Mouse (Mus musculus) lung, postnatal 14 days (tissue): ENCODE data around the gene Phldb1.

Experiments
- DNase-seq: peaks from one replicate; pipeline ENCODE4 v3.0.0; 2021

Gene Phldb1

DNA sequence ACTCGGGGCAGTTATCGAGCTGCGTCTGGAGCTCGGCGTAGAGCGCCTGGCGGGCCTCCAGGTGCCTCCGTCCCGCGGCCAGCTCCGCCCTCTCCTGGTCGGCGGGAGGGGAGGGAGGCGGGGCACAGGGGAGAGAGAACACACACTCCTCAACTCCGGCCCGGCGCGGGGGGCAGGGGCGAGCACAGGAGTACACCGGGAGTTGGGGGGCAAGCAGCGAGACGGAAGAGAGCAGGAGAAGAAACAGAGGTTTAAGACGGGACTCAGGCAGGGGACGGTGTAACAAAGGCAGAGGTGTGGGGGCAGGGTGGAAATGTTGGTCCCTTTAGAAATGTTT lies 26.6 kb downstream of the Phldb1 start:
- DNase-seq, result peak; percentile 84

DNA sequence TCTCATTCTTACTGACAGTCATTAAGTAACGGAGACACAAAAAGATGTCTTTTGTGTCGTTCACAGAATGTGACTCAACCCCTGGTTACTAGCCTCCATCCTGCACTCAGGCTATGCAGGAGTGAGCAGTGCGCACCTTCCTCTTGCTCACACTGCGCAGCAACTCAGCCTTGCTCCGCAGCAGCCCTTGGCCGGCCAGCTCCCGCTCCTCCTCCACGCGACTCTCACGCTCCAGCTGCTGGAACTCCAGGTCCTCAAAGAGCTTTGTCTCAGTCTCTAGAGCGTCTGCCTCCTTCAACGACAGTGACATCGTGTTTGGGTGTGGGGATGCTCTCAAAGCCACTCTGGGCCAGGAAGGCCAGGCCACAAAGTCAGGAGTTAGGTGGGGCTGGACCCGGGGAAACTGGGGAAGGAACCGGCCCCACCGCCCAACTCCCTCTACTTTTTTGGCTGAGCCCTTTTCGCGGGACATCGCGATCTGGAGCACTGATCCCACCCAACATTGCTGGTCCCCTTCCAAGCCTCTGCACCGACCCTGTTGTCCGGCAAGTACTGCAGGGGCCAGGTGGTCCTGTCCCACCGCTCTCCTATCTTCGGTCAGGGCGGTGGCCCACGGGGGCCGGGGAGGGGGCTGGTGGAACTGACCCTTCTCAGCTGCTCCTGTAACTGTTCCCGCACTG lies 27.1 kb downstream of the Phldb1 start:
- no peak for DNase-seq

DNA sequence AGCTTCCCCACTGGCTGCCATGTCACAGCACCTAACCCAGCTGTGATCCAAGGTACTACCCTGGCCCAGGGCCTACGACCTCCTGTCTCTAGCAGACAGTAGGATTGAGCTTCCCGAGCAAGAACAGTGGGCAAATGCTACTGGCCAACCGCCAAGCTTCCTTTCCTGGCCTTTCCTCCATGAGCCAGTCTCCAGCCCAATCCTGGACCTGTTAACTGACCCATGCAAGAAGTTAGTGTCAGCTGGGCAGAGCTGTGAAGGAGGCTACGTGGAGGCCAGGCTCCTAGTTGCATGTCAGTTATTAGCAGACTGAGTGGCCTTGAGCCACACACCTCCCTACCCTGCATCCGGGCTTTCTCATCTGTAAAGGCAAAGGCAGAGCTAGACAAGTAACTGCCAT lies 35.3 kb downstream of the Phldb1 start:
- DNase-seq, result no peak

DNA sequence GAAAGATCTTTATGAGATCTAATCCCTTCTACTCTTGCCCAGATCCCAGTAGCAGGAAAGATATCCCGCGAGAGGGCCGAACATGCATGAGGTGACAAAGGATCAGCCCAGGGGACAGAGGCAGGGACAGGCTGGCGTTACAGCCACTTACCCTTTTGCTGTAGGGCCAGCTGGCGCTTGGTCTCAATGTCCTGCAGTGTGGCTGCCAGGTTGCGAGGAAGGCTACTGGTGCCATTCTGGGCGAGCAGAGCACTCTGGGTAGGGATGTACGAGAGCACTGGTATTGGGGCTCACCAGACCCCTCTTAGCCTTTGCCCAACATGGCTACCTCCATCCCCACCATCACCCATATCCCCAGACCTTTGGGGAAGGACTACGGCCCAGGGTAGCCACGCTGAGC lies 35.8 kb downstream of the Phldb1 start:
- no peak for DNase-seq

DNA sequence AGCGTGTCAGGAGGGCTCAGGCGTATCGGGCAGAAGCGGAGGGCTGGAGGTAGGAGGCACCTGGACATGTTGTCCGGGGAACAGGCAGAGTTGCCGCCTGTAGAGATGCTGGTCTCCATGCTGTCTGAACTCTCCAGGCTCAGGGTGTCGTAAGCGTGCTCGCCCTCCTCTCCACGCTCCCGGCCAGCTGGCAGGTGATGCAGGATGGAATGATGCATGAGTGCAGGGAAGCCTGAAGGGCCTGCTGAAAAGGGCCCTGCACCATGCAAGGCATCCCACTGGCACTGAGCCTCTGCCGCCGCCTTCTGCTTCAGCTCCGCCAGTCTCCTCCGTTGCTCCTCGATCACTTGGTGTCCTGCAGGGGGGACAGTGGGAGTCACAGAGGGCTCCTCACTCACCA lies 37.1 kb downstream of the Phldb1 start:
- no peak for DNase-seq

DNA sequence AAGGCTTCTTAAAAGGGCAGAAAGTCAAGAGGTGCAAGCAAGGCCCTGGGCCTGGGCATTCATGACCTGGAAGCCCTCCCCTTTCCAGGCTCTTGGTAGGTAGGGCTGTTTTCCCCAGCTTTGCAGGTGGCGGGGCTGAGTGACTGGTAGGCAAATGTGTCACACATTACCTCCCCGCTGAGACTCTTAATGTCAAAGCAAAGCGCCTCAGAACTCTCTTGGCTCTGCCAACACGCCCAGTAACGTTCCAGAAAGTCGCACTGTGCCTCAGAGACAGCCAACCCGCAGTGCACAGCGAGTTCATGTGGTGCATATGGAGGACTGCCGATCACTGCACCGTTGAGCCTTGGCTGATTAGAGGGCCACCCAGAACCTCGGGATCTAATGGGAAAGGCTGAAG lies 41.9 kb downstream of the Phldb1 start:
- no peak for DNase-seq

DNA sequence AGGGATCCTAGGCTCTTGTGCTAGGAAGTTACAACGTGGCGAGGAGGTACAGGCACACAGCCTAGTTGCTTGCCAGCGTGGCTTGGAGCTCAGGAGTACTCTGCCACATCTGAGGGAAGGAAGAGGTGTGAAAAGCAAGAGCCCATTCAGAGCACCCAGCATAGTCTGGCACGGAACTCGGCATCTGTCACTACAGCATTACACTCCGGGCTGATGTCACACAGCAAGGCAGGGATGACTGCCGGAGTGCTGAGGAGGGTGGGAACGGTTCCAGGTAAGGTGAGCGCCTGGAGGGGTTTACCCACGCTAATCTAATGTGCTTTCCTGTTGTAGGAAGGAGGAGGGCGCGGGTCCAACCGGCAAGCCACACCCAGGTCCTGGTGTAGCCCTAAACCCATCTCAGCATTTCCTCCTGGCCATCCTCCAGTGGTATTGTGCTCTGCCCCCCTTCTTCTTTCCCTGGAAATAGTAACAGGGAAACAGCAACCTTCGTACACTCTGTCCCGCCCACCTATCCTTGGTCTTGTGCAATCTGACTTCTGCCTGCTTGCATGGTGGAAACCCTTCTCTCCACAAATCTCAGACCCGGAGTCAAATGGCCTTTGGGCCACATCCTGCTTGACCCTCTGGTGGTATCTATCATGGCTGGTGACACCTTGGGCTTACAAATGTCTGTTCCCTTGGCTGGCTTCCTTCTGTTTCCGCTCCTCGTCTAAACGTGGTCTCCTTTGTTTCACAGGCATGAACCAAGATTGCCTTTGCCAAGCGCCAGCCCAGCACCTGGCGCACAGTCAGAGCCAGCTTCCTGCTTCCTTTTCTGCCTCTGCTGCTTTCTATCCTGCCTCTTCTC lies 43.1 kb downstream of the Phldb1 start:
- peak; percentile 74 for DNase-seq

DNA sequence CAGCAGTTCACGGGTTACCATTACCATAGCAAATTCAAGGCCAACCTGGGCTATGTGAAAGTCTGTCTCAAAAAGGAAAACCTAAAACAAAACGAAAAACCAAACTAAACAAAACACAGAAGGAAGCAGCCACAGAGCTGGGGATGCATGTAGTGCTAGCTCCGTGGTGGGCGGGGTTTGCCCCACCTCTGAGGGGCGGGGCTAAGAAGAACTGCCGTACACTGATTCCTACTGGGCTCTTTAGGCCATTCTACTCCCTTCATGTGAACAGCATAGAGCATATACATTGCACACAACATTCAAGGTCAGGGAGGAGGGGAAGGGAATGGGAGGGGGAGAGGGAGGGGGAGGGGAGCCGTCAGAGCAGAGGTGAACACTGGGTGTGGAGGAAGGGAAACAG lies 44.4 kb downstream of the Phldb1 start:
- no peak for DNase-seq

DNA sequence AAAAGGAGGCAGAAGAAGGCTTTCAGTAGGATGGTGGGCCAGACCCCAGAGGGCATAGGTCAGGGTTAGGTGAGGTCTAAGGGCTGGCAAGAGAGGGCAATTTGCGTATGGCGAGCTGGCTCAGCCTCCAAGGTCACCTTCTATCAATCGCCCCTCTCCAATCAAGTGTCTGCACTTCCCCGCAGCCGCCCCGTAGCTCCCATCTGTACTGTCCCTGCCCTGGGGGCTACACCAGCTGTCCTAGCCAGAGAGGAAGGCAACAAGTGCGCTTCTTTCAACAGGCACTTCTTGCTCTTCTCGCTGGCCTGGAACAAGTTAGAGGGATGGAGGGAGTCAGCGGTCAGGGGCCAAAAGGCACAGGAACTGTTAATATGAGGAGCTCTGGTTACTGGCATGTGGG lies 47.0 kb downstream of the Phldb1 start:
- DNase-seq, result no peak

DNA sequence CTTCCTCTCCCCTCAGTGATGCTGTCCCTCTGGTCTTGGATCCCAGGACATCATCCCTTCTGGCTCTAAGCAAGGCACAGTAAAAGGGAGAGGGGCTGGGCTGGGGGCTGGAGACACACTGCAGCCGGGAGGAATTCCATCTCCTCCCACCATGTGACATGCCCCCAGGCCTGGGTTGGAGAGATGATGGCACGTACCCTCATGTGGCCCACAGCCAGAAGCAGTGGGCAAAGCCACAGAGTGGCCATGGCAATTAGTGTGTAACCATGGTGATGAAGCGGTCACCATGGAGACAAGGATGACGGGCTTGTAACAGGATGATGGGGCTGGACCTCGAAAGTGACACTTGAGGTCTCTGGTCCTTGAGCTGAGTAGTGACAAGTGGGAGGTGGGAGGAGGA lies 48.4 kb downstream of the Phldb1 start:
- no peak for DNase-seq

DNA sequence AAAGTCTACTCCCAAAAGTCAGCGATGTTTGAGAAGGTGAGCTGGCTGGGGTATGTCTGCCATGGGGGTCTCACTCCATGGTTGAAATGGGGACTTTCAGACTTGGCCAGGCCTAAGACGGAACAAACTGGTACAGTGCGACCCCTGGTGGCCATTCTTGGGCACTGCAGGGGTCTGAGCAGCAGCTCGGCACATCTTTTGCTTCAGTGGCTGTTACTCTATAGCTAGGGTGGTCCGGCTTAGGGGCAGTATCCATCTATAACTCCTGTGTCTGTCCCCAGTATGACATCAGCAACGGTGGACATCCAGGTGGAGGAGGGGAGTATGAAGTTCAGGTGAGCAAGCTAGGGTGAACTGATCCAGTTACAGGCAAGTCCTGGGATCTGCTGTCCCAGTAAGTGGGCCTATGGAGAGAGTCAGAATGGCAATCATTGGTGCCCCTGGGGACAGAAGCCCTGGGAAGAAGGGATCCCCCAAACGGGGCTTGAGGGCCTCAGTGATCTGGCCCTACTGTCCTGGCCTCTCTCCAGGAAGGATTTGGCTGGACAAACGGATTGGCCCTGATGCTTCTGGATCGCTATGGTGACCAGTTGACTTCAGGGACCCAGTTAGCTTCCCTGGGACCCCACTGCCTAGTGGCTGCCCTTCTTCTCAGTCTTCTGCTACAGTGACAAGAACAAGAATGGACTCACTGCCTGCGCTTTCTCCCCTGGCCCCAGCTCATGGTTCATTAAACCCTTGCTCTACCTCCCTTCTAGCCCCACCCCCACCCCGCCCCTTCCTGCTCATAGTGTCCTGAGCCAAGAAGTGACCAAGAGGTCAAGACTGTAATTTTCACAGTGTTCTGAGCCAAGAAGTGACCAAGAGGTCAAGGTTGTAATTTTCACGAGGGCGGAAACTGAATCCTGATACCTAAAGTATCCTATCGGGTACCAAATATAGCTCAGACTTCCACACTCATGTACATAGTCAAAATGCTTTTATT lies 49.4 kb downstream of the Phldb1 start:
- DNase-seq, result peak; percentile 80

DNA sequence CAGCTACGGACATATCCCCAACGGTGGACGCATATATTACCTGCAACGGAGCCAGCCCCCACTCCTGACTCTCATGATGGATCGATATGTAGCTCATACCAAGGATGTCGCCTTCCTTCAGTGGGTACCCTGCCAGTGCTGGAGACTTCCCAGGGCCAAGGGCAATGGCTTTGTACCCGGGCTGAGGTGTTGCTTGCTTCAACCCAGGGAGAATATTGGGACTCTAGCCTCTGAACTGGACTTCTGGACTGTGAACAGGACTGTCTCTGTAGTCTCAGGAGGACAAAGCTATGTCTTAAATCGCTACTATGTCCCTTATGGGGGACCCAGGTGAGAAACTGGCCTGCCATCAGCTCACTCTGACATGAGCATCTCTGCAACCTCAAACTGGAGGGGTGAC lies 52.0 kb downstream of the Phldb1 start:
- DNase-seq, result no peak

DNA sequence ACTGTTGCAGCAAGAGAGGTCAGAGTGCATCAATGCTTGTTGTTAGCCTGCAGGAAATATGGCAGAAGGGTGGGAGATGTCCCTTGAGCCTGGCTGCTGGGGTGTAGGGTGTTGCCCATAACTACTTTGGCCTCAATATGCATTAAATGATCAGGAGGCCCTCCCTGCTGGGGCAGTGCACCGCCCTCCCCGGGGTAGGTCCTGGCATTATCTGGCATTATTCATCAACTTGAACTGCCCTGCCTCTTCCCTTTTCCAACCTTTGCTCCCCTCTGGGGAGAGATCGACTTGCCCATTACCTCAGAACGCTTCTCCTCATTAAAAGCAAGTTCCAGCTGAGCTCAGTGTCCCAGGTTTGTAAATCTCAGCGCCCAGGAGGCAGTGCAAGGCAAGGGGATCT lies 55.4 kb downstream of the Phldb1 start:
- DNase-seq, result no peak

DNA sequence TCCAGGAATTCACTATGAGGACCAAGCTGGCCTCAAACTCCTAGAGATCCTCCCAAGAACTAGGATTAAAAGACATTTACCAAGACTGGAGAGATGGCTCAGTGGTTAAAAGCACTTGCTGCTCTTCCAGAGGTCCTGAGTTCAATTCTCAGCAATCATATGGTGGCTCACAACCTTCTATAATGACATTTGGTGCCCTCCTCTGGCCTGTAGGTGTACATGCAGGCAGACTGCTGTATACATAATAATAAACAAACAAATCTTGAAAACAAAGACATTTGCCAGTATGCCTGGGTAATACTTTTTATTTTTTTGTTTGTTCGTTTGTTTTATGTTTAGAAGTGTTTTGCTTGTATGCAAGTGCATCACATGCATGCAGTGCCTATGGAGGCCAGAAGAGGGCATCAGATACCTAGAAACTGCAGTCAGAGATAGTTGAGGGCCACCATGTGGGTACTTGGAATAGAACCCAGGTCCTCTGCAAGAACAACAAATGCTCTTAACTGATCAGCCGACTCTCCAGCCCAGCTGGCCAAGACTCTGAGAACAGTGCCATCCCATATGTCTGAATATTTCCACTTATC lies 56.6 kb downstream of the Phldb1 start:
- DNase-seq, result no peak

DNA sequence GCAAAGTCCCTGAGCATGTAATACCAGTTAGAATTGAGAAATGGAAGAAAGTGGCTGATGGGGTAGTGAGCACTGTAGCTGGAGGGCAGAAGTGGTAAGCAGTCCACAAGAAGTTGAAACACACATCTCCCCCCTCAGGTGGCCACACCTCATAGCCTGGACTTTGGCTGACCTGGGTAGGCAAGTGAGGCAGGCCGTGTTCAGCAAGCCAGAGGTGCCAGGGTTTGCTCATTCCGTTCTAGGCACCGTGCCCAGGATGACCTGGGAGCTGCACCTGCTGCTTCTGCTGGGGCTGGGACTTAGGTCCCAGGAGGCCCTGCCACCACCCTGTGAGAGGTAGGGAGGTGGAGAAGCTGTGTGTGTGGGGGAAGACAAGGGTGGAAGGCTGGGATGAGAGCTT lies 62.0 kb downstream of the Phldb1 start, which contains the start of gene Treh:
Gene Treh (plus strand): TSS at position 229 of the 400 bp plus-strand sequence.
- DNase-seq, result no peak

DNA sequence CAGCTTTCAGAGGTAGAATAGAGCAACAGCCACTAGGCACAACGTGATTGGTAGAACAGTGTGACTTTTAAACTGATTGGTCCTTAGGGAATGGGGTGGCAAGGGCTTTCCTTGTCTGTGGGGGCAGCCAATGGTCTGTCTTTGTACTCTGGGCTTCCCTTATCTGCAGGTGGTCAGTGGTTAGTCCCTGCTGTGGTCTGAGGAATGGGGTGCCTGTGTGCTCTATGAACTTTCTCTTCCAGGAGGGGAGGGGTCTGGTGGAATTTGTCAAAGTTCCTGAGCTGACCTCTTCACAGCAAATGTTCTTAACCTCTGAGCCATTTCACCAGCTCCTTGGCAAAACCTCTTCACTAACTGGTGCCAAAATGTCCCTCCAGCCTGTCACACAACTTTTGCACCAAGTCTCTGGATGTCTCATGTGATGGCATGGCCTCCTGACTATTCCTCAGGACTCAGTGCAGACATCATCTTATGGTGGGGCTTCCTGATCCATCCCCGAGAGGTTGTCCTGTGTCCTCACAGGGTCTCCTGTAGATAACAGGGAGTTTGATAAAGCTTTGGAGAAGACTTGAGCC lies 62.6 kb downstream of the Phldb1 start:
- no peak for DNase-seq

DNA sequence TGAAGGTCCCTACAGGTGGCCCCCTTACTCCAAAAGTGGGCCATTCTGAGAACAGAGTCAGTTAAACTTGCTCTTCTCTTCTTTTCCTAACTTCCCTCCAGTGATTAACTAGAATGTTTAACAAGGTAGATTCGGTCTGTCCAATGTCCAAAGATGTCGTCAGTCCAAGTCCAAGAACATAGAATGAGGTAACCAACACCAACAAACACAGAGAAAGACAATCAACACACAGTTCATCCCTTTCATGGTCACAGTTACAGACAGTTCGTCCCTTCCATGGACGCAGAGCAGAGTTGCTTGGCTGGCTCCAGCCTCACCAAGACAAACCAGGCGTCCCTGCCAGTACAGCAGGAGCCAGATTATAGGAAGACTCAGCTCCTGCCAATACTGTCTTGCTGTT lies 63.6 kb downstream of the Phldb1 start:
- DNase-seq, result no peak

DNA sequence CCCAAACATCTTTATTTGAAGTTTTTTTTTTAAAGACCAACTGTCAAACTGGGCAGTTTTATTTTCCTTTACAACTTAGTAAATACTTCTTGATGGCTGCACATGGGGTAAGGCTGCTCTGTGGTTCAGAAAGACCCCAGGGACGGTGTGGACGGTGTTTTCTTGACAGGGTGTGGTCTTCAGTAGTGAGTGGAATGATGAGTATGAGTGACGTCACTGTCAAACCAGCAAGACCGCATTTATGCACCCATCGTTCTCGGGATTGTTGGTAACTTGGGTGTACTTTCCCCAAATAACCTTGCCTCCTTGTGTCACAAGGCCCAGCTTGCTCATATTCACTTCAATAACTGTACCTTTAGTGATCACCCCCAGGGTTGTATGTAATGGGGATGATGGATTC lies 71.3 kb downstream of the Phldb1 start:
- no peak for DNase-seq

DNA sequence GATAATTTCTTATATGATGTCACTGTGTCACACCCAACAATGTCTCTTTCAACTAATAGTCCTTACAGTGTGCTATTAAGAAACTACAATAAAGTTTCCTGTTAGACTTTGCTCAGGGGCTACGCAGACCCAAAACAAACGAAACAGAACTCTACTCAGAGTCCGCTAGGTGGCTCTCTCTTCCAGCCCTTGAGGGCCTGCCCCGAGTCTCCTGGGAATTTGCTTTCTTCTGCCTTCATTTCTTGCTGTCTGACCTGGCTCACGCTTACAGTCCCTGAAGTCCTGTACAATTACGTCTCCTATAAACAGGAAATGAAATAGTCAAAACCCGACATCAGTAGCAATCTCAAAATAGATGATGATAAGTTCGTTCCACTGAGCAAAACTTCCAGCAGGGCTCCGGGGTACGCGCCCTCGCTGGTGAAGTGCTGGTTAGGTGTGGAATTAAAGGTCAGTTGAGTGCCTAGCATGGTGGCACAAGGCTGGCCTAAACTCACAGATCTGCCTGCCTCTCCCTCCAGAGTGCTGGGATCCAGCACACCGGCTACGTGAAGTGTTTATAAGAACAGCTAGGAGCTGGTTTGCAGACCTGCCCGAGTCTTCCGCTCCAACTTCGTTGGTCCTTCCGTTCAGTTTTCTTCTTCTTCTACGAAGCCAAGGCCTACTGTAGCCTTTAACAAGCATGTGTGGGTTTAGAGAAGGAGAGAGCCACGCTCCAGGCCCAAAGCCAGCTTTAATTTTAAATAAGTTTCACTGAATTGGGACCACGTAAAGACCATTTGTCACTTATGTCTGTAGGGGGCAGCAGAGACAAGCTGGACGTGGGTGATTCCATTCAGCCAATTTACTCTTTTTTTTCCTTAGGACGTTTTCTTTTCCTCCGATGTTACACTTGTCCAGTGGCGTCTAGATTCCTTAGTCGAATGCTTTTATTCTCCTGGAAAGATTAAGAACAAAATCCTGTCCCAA lies 79.6 kb downstream of the Phldb1 start:
- DNase-seq, result peak; percentile 72

DNA sequence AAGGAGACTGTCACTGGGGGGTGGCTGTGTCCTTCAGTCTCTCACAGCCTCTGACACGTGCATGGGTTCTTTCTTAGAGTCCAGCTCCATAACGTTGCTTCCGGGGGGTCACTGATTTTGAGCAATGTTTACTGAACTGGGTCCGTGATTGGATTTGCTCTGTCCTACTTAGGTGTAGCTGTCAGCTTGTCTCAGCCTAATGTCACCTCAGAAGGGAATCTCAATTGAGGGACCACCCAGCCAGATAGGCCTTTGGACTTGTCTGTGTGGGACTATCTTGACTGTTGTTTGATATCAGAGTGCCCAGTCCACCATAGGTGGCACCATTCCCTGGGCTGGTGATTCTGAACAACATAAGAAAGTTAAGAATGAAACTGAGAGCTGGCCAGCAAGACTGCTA lies 81.1 kb downstream of the Phldb1 start:
- no peak for DNase-seq

DNA sequence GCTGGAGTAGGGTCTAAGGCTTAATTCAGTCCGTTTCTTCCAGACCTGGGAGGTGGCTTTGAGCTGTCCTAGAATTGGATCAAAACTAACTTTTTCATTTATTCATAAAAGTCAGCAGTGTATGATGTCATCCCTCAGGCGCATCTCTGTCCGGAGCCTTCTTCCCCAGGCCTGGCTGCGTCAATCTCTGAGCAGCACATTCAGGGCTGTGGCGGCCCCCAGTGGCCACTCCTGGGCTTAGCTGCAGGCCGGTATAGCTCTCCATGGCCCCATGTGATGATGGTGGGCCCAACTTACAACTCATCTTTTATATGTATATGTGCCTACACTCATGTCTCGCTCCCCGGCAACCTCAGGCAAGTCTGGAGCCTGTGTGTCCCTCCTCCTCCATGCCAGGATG lies 83.0 kb downstream of the Phldb1 start:
- DNase-seq, result peak; percentile 83
